Mouse (Mus musculus): Measurements from ENCODE around the gene Olfr1039. TPM values are rescaled to one million over a fixed set of nuclear protein-coding genes. Genes with fewer than 3 reads are reported as not detected.

The Olfr1039 gene
- polyA plus RNA-seq (2012; rRNA removed; ENCODE audit: low replicate concordance) = not detected in 2 replicates

DNA sequence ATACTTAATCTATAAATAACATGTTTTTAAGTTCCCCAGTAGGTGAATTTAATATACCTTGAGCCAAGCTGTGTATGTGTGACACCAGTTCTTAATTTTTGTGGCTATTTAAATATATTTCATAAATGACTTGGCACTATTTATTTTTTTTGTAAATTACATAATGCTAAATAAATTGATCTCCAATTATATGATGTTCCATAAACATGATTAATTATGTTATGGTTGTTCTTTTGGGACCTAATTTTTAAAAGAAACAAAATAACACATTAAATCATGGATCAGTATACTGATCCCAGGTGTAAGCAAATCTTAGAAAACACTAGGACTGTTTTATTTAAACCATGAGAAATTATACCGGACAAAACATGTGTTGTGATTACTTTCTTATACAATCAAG is at the start of gene Olfr1039:
Olfr1039 (minus strand) TSS at position 101 of the 400 bp plus-strand sequence.

GRCm38 (mm10) chr2:86177720-86178119 is 42.0 kb upstream of the Olfr1039 start, which contains the start of gene Olfr1044:
Gene Olfr1044, minus strand, starts transcription at chr2:86177820.

DNA sequence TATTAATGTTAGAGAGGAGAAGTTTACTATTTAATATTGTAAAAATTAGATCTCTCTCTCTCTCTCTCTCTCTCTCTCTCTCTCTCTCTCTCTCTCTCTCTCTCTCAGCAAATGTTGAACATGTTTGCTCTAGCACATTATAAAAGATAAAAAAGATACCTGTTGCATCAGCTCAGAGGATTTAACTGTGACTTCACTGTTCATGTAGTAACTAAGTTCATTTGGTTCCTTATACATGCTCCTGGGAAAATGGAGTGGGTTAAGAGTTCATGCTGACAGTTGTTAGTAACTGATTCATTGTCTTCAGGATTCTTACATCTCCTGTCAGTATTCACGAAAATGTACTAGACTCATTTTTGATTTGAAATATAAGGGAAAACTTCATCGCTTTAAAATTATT is 31.7 kb upstream of the Olfr1039 start, which contains the start of gene Olfr1043:
Olfr1043 (minus strand) TSS at position 101 of the 400 bp plus-strand sequence.

DNA sequence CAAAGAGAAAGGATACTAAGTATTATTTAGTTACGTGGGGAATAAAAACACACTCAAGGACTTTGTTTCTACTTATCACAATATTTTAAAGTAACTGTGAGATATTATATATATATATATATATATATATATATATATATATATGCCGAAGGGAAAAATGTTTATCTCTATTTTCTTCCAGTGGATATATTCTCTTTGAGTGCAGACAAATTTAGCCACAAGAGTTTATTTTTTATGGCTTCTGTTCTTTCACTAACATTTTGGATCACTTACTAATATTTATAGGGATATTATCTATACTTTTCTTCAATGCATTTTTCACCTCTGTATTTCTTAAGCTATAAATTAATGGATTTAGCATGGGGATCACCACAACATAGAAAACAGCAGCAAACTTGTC is 26.0 kb upstream of the Olfr1039 start, which contains the start of gene Olfr1042:
Olfr1042 (minus strand) TSS at position 101 of the 400 bp plus-strand sequence.

GRCm38 (mm10) chr2:86146632-86147031 is 10.9 kb upstream of the Olfr1039 start, which contains the start of gene Olfr1040:
Gene Olfr1040, minus strand, starts transcription at chr2:86146732.

DNA sequence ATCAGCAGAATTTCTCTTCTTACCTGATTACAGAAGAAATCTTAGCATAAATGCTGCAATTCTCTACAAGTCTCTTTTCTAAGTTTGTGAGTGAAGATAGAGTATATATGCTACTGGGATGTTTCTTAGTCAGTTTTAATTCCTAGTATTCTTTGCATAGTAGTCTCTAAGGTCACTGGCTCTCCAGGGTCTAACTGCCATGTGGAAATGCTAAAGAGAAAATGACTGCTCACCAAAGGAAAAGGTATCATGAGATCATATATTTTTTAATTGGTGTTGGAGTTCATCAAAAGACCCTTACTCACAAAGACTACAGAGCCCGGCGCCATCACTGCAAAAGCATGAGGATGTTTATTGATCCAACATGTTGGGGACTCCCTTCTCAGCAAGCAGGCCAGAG is 48.4 kb downstream of the Olfr1039 start, which contains the start of gene Olfr1037:
Olfr1037 (minus strand) TSS at position 101 of the 400 bp plus-strand sequence.

Other genes with a start within 250 kb of the Olfr1039 start
- not detected in 2 replicates for gene Olfr1024, start 230.9 kb downstream of the Olfr1039 start, polyA plus RNA-seq (2012; rRNA removed; ENCODE audit: low replicate concordance)
- not detected in 2 replicates for gene Olfr1025-ps1, start 220.7 kb downstream of the Olfr1039 start, polyA plus RNA-seq (2012; rRNA removed; ENCODE audit: low replicate concordance)
- not detected in 2 replicates for gene Olfr1026, start 214.4 kb downstream of the Olfr1039 start, polyA plus RNA-seq (2012; rRNA removed; ENCODE audit: low replicate concordance)
- not detected in 2 replicates for gene Olfr1028, start 185.5 kb downstream of the Olfr1039 start, polyA plus RNA-seq (2012; rRNA removed; ENCODE audit: low replicate concordance)
- gene Olfr1029, start 162.0 kb downstream of the Olfr1039 start, polyA plus RNA-seq (2012; rRNA removed; ENCODE audit: low replicate concordance) = not detected in 2 replicates
- not detected in 2 replicates for gene Olfr1030, start 156.7 kb downstream of the Olfr1039 start, polyA plus RNA-seq (2012; rRNA removed; ENCODE audit: low replicate concordance)
- gene Olfr1031, start 145.6 kb downstream of the Olfr1039 start, polyA plus RNA-seq (2012; rRNA removed; ENCODE audit: low replicate concordance) = not detected in 2 replicates
- gene Olfr1032, start 130.4 kb downstream of the Olfr1039 start, polyA plus RNA-seq (2012; rRNA removed; ENCODE audit: low replicate concordance) = not detected in 2 replicates
- gene Olfr1033, start 115.3 kb downstream of the Olfr1039 start, polyA plus RNA-seq (2012; rRNA removed; ENCODE audit: low replicate concordance) = 0.29 and 0.73 TPM in 2 replicates
- gene Olfr1034, start 90.1 kb downstream of the Olfr1039 start, polyA plus RNA-seq (2012; rRNA removed; ENCODE audit: low replicate concordance) = 0.20 TPM in 1 of 2 replicates, not detected in the other
- gene Olfr1036, start 61.9 kb downstream of the Olfr1039 start, polyA plus RNA-seq (2012; rRNA removed; ENCODE audit: low replicate concordance) = not detected in 2 replicates
- not detected in 2 replicates for gene Olfr1037, start 48.5 kb downstream of the Olfr1039 start, polyA plus RNA-seq (2012; rRNA removed; ENCODE audit: low replicate concordance)
- gene Olfr1040, start 10.8 kb upstream of the Olfr1039 start, polyA plus RNA-seq (2012; rRNA removed; ENCODE audit: low replicate concordance) = not detected in 2 replicates
- gene Olfr1042, start 25.9 kb upstream of the Olfr1039 start, polyA plus RNA-seq (2012; rRNA removed; ENCODE audit: low replicate concordance) = not detected in 2 replicates
- not detected in 2 replicates for gene Olfr1043, start 31.6 kb upstream of the Olfr1039 start, polyA plus RNA-seq (2012; rRNA removed; ENCODE audit: low replicate concordance)
- not detected in 2 replicates for gene Olfr1044, start 41.9 kb upstream of the Olfr1039 start, polyA plus RNA-seq (2012; rRNA removed; ENCODE audit: low replicate concordance)
- not detected in 2 replicates for gene Olfr52, start 49.8 kb upstream of the Olfr1039 start, polyA plus RNA-seq (2012; rRNA removed; ENCODE audit: low replicate concordance)
- not detected in 2 replicates for gene Olfr1045, start 67.1 kb upstream of the Olfr1039 start, polyA plus RNA-seq (2012; rRNA removed; ENCODE audit: low replicate concordance)
- not detected in 2 replicates for gene Olfr1046, start 83.4 kb upstream of the Olfr1039 start, polyA plus RNA-seq (2012; rRNA removed; ENCODE audit: low replicate concordance)
- not detected in 2 replicates for gene Olfr1047, start 95.5 kb upstream of the Olfr1039 start, polyA plus RNA-seq (2012; rRNA removed; ENCODE audit: low replicate concordance)
- not detected in 2 replicates for gene Olfr1048, start 104.4 kb upstream of the Olfr1039 start, polyA plus RNA-seq (2012; rRNA removed; ENCODE audit: low replicate concordance)
- gene Olfr1049, start 122.4 kb upstream of the Olfr1039 start, polyA plus RNA-seq (2012; rRNA removed; ENCODE audit: low replicate concordance) = not detected in 2 replicates
- not detected in 2 replicates for gene Olfr1051, start 143.2 kb upstream of the Olfr1039 start, polyA plus RNA-seq (2012; rRNA removed; ENCODE audit: low replicate concordance)
- gene Olfr1052, start 156.5 kb upstream of the Olfr1039 start, polyA plus RNA-seq (2012; rRNA removed; ENCODE audit: low replicate concordance) = not detected in 2 replicates
- not detected in 2 replicates for gene Olfr1053, start 179.4 kb upstream of the Olfr1039 start, polyA plus RNA-seq (2012; rRNA removed; ENCODE audit: low replicate concordance)
- not detected in 2 replicates for gene Olfr1054, start 199.5 kb upstream of the Olfr1039 start, polyA plus RNA-seq (2012; rRNA removed; ENCODE audit: low replicate concordance)
- not detected in 2 replicates for gene Olfr1055, start 214.4 kb upstream of the Olfr1039 start, polyA plus RNA-seq (2012; rRNA removed; ENCODE audit: low replicate concordance)
- gene Olfr1056, start 226.5 kb upstream of the Olfr1039 start, polyA plus RNA-seq (2012; rRNA removed; ENCODE audit: low replicate concordance) = not detected in 2 replicates
- not detected in 2 replicates for gene Olfr1057, start 242.5 kb upstream of the Olfr1039 start, polyA plus RNA-seq (2012; rRNA removed; ENCODE audit: low replicate concordance)